Mouse (Mus musculus) neural tube, embryonic 12.5 days (tissue): ENCODE data around the gene Nid2. TPM values are rescaled to one million over a fixed set of nuclear protein-coding genes. Genes with fewer than 3 reads are reported as not detected.

Experiments used
- ATAC-seq: fragments of 200-750 bp; cut with Nextera tagmentation; 2 replicates; pipeline ENCODE4 v1.8.0; 2017; ENCODE audit warnings: low read depth, mild to moderate bottlenecking, moderate TSS enrichment, moderate library complexity; ENCODE audit not compliant: low FRiP score
- H3K27ac ChIP-seq: fragments of 300-500 bp; sonication (generic); 2 replicates; pipeline ENCODE4 v1.5.1; 2016
- H3K27me3 ChIP-seq: fragments of 300-500 bp; sonication (generic); replicated peaks from 2 replicates; pipeline ENCODE4 v1.6.1; 2016; ENCODE audit warnings: mild to moderate bottlenecking
- H3K36me3 ChIP-seq: fragments of 300-500 bp; sonication (generic); 2 replicates; pipeline ENCODE4 v1.6.1; 2016; ENCODE audit warnings: mild to moderate bottlenecking
- H3K4me1 ChIP-seq: fragments of 300-500 bp; sonication (generic); 2 replicates; pipeline ENCODE4 v1.6.1; 2016
- H3K4me2 ChIP-seq: fragments of 300-500 bp; sonication (generic); replicated peaks from 2 replicates; pipeline ENCODE4 v1.6.1; 2016; ENCODE audit warnings: mild to moderate bottlenecking
- H3K4me3 ChIP-seq: fragments of 300-500 bp; sonication (generic); 2 replicates; pipeline ENCODE4 v1.5.1; 2016
- H3K9ac ChIP-seq: fragments of 300-500 bp; sonication (generic); 2 replicates; pipeline ENCODE4 v1.6.1; 2016; ENCODE audit warnings: mild to moderate bottlenecking
- H3K9me3 ChIP-seq: fragments of 300-500 bp; sonication (generic); 2 replicates; pipeline ENCODE4 v1.6.1; 2016; ENCODE audit warnings: mild to moderate bottlenecking
- WGBS: fragments of 180-500 bp; shearing (Covaris S2); methylation state at CpG from one replicate; pipeline ENCODE4 v1.1.7; 2016; 5-methylcytosine and 5-hydroxymethylcytosine counted together
- polyA plus RNA-seq: library from polyadenylated mRNA; unstranded; fragments of >200 nt; fragmentation: Nextera tagmentation; extraction: Ambion mirVana; gene quantifications from 2 replicates; pipeline ENCODE4 v1.2.1, GENCODE M21; 2016

Nid2 gene
- polyA plus RNA-seq, 1 experiment from 2014 or later: 59.5 TPM

- Histone ChIP-seq H3K4me1 (no peaks in the 10 kb centered on the region), H3K36me3 (no peaks in the 10 kb centered on the region), H3K9me3 (no peaks in the 10 kb centered on the region), H3K4me3 (no peak overlapping the region), H3K27ac (no peak overlapping the region), H3K4me2 (no peak overlapping the region), H3K27me3 (no peaks in the 10 kb centered on the region), H3K9ac (no peak overlapping the region)
- 48% methylated on average over 3 of the region's 3 CpGs for WGBS
- ATAC-seq: no peak
Measured at GRCm38 (mm10) chr14:19853471-19853870, 102.4 kb downstream of the Nid2 start.

GRCm38 (mm10) chr14:19858279-19858678, 107.2 kb downstream of the Nid2 start:
- 78% methylated on average over 2 of the region's 2 CpGs for WGBS
- no peak overlapping the region for H3K27ac ChIP-seq
- H3K9ac ChIP-seq: no peak overlapping the region
- no peak overlapping the region for H3K4me3 ChIP-seq
- ATAC-seq: no peak
- no peaks in the 10 kb centered on the region for H3K27me3 ChIP-seq
- no peaks in the 10 kb centered on the region for H3K9me3 ChIP-seq
- no peaks in the 10 kb centered on the region for H3K36me3 ChIP-seq
- H3K4me1 ChIP-seq: no peaks in the 10 kb centered on the region
- H3K4me2 ChIP-seq: no peak overlapping the region

DNA sequence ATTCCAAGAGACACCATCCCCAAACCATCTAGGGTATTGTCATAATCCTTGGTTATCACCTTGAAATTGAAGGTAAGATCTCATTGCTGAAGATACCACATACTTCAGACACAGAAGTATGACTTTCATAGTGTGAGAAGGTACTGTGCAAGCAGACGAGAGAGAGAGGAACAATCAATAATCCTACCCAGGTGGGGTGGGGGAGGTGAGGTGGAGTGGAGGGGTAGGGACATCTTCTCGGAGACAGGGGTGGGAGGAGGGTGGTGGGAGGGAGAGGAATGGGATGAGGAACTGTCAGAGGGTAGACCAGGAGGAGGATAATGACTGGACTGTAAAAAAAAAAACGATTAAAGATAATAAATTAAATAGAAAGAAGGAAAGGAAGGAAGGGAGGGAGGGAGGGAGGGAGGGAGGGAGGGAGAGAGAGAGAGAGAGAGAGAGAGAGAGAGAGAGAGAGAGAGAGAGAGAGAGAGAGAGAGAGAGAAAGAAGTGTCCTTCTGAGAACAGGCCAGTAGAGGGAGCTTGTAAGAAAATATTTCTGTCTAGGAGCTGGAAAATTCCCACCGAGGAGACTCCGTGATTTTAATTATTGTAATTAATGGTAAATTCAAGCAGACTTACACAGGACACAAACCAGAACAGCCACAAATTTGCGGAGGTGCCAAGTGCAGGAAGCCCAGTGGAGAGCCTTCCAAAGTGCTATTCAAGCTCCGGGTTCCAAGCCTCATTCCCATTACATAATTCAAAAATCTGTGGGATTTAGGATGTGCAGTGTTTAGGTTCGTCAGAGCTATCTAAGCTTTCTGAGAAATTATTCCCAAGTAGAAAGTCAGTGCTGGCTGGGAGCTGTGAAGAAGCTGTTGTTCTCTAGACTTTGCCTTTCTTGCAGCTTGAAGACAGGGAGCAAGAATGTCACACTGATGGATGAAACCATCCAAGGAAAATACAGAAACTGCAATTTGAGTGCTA, 108.0 kb downstream of the Nid2 start:
- H3K4me3 ChIP-seq: no peak overlapping the region
- no peak overlapping the region for H3K9ac ChIP-seq
- no peaks in the 10 kb centered on the region for H3K4me1 ChIP-seq
- no peak for ATAC-seq
- no peaks in the 10 kb centered on the region for H3K36me3 ChIP-seq
- no peak overlapping the region for H3K4me2 ChIP-seq
- no peak overlapping the region for H3K27ac ChIP-seq
- no peaks in the 10 kb centered on the region for H3K27me3 ChIP-seq
- WGBS: 49% methylated on average over 8 of the region's 8 CpGs
- H3K9me3 ChIP-seq: no peaks in the 10 kb centered on the region

DNA sequence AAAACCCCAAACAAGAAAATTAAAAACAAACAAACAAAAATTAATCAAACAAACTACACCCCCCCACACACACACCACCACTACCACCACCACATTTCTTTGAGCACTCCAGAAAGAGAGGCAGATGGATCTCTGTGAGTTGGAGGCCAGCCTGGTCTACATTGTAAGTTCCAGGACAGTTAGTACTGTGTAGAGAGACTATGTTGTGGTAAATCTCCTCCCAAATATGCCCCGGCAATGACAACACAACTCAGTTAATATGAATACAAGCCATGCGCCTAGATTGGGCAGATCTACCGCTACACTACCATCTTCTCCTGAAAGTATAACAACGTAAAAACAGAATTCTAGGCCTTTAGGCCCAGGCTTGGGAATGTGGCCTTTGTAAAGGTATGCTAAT, 109.2 kb downstream of the Nid2 start:
- Histone ChIP-seq H3K9ac (no peak overlapping the region), H3K36me3 (no peaks in the 10 kb centered on the region)
- WGBS: 92% methylated on average over 4 of the region's 4 CpGs

More for the DNA sequence above, 109.2 kb downstream of the Nid2 start:
- ATAC-seq: no peak
- Histone ChIP-seq H3K27ac (no peak overlapping the region), H3K4me3 (no peak overlapping the region), H3K27me3 (no peaks in the 10 kb centered on the region), H3K9me3 (no peaks in the 10 kb centered on the region), H3K4me1 (no peaks in the 10 kb centered on the region), H3K4me2 (no peak overlapping the region)

Other genes with a start within 250 kb of the Nid2 start
- gene Gm2244, start 201.3 kb upstream of the Nid2 start, polyA plus RNA-seq: not detected in 2 replicates
- gene Gm2237, start 166.1 kb upstream of the Nid2 start, polyA plus RNA-seq: 3.2 and 4.2 TPM in 2 replicates
- not detected in 2 replicates for gene Gm5458, start 148.7 kb upstream of the Nid2 start, polyA plus RNA-seq
- 231 TPM in 2 replicates for gene Rtraf, start 72.6 kb downstream of the Nid2 start, polyA plus RNA-seq
- 233 and 249 TPM in 2 replicates for gene Gng2, start 226.4 kb downstream of the Nid2 start, polyA plus RNA-seq